Mouse (Mus musculus) retina, adult 2 months (tissue): ENCODE measurements around the gene Ufsp1.

Source experiments
- DNase-seq: peaks from one replicate; pipeline ENCODE4 v3.0.0-alpha.2; 2012; ENCODE audit warnings: low read depth, low spot score

The Ufsp1 gene

GRCm38 (mm10) chr5:137295296-137295695, 867 bp downstream of the Ufsp1 start:
- no peak for DNase-seq

- no peak for DNase-seq
Observed at GRCm38 (mm10) chr5:137295712-137296111, 1.3 kb downstream of the Ufsp1 start.

DNA sequence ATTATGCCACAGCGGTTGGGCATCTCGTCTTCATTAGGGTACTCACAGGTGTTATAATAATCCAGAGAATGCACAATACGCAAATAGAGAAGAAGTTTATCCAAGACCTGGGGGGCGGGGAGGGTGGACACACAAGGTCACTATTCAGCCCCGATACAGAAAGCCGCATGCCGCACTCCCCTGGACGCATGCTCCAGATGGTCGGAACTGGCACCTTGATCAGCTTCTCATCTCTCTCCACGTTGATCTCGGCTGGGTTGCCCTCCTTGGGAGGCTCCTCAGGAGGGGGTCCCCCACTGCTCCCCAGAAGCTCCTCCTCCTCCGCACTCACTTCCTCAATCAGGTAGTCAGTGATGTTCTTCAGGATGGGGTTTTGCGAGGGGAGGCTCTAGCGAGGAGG, 2.7 kb downstream of the Ufsp1 start:
- DNase-seq: no peak

GRCm38 (mm10) chr5:137299240-137299639, 4.8 kb downstream of the Ufsp1 start:
- no peak for DNase-seq

DNA sequence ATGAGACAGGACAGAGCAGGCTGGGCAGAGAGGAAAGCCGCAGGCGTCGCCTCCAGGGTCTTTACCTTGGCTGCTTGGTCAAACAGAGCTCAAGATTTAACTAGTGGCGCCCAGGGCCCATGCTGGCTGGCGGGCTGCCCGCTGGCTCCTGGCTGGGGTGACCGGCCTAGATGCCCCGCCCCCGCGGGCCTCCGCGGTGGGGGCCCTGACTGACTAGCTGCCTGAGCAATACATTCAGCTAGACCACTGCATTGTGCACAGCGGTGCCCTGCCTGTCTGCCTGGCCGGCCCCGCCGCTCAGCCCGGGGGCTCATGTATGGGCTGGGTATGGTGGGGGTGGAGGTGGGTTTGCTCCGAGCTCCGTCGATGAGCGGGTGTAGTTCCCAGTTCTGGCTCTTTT, 6.8 kb downstream of the Ufsp1 start:
- no peak for DNase-seq

DNA sequence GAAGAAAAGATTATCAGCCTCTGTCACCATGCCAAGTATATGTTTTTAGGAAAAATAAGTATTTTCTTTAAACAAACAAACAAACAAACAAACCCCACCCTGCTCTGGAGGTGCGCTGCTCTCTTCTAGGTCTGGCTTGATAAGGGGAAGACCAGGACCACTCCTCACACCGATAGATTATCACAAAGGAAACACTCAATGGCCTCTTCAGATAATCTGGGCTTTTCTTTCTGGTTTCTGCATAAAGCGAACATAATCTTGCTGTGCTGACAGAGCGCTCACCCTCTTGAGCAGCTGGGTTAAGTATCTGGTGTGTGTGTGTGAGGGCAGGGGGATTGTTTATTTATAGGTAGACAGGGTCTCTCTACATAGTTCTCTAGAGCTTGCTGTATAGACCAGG, 9.2 kb downstream of the Ufsp1 start:
- DNase-seq: no peak

- DNase-seq: no peak
Observed at GRCm38 (mm10) chr5:137304165-137304564, 9.7 kb downstream of the Ufsp1 start.

DNA sequence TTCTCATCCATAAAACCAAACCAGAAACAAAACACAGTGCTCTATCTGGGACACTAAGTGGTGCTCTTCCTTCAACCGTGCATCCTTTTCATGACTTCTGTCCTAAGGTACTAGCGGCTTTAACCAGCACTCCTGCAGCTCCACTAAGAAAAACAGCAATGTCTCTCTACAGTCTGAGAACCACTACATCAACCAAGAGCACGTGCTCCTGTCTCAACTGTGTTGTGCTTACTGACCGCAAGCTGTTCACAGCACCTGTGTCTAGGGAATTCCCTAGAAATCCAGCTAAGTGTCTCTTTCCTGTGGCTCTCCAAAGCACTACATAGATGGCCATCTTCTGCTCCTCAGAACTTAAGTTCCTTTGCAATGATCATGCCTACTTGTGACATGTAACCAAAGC, 10.4 kb downstream of the Ufsp1 start:
- no peak for DNase-seq

GRCm38 (mm10) chr5:137305822-137306221, 11.4 kb downstream of the Ufsp1 start:
- no peak for DNase-seq

DNA sequence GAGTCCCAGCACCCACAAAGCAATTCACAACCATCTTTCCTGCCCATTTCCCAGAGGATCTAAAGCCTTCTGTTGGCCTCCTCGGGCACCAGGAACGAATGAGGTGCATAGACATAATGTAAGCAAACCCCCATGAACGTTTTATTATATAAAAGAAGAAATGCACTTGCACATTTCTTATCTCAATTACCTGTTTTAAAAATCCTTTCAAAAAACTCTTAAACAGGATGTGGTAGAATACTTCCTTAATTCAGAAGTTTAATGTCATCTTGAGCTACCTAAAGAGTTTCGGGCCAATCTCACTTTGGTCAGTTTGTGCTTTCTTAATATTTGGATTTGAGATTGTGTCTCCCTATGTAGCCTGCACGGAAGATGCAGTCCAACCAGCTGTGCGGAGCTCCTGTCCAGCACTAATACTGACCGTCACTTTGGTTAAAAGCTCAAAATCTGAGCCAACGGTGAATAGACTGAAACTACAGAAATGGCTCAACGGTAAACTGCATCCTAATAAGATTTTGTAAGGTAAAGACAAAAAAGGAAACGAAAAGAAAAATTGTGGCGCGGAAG, 12.1 kb downstream of the Ufsp1 start:
- no peak for DNase-seq

- peak; percentile 87 for DNase-seq
Observed at GRCm38 (mm10) chr5:137307071-137307912, 12.9 kb downstream of the Ufsp1 start, which contains the start of gene Srrt. Gene Srrt, minus strand, starts transcription at chr5:137307674.

GRCm38 (mm10) chr5:137308356-137308755, 13.9 kb downstream of the Ufsp1 start:
- DNase-seq: no peak

GRCm38 (mm10) chr5:137313466-137314192, 19.2 kb downstream of the Ufsp1 start:
- DNase-seq: no peak

DNA sequence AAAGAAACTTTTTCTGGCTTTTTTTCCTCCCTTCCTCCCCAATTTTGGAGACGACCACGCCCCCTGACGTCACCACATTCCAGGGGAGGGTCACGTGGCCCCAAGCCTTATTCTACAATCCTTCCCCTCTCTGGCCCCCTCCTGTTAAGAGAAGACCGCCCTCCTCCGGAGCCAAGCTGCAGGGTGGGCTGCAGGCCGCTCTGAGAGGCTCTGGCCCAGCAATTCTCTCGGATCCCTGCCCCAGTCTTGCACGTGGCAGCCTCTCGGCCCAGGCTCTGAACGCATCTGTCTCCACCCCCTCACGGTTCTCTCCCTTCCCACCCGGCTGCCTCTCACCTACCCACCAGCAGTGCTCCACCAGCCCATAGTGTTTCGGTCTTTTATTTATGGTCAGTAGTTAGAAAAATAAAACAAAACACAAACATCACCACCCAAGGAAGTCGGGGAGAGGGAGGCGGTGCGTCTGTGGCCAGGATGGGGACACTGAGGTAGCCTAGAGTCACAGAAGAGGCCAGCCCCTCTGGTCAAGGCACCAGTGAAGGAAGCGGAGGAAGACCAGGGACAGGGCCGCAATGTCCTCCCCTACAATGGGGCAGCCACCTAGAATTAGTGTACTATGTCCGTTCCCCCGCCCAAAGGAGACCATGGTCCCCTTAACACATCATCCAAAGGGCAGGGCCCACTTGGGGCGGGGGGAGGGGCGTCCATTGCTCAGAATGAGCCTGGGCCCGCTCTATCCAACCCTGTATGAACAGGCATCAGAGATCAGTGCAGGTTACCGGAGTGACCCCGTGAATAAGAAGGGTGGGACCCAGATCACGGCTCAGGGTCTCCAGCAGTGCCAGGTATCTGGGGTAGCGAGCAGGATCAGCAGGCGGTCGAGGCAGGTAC, 20.0 kb downstream of the Ufsp1 start, which contains the start of gene Trip6:
Gene Trip6 (minus strand): TSS at position 212 of the 891 bp plus-strand sequence.
- DNase-seq: no peak

- DNase-seq: no peak
Observed at GRCm38 (mm10) chr5:137315084-137315903, 20.9 kb downstream of the Ufsp1 start.

DNA sequence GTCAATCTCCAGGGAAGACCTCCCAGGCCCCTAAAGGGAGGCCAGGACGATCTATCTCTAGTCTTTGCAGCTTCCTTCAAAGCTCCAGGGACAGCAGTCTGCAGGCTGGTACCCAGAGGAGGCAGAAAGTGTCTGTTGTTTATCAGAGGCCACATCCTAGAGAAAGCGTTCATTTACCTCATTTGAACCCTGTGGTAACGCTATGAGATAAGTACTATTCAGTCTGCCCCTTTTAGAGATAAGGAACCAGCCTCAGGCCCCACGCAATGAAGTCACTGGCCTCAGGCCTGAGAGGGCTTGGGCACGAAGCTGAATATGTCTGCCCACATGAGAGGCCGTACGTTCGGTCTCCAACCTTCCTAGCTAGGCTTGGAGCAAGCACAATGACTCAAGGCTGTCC, 22.9 kb downstream of the Ufsp1 start:
- no peak for DNase-seq

GRCm38 (mm10) chr5:137318570-137318969, 24.1 kb downstream of the Ufsp1 start:
- no peak for DNase-seq

GRCm38 (mm10) chr5:137320996-137321395, 26.6 kb downstream of the Ufsp1 start:
- no peak for DNase-seq

DNA sequence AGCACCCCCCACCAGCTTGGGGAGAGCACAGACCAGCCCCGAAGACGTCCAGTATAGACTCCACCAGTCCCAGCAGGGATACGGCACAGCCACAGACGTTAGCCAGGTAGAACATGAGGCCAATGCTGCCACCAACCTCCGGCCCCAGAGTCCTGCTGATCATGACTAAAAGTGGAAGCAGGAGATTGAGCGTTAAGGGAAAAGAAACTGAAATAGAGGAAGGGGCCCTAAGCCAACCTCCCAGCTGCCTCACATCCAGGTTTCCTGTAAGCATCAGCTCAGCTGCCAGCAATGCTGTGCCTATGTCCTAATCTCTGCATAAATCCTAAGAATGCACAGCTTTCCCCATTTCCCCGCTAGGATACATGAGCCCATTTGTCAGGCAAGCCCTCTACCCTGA, 36.5 kb downstream of the Ufsp1 start:
- DNase-seq: no peak

DNA sequence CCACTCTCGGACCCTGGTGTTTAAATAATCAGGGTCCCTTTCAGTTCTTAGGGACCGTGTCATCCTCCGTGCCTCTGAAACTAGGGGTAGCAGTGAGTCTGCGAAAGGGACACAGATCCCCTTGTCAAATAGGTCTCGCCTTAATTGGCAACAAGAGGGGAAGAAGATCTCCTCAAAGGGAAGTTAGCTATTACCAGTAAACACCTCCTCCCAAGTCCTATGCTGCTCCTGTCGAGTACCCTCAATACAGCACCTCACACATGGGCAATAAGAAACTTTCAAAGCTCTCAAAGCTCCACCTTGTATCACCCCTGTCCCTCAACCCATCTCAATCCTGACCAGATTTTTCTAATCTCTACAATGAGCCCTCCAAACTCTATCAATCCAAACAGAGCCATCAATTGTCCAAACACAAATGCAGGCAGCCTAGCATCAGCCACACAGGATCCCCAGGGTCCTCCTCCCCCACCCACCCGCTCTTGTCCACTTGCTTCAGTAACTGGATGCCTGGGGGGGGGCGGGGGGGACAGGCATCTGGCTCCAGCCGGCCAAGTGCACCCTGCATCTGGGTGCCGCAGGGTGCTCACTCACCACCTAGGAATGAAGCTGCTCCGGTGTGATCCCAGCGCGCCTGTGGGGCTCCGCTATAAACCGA, 38.6 kb downstream of the Ufsp1 start:
- DNase-seq: no peak
